ENCODE assay signal across 9 mouse cellular contexts in genomic region chr7:83914566-83914965, GRCm38 (mm10). TPM values are rescaled to one million over a fixed set of nuclear protein-coding genes. Genes with fewer than 3 reads are reported as not detected.
DNase-seq lines count a peak whose midpoint lies in the region; ATAC-seq and TF ChIP-seq lines count a peak whose summit lies in the region.
"Had no signal": no experiment of that assay in that cellular context is flagged by ENCODE, and none has a peak within 500 bp of the region (broad histone marks: within the 10 kb centered on the region; RNA-seq: fewer than 3 reads in every experiment).

No protein-coding gene starts in this region.

- no peak overlapping the region for H3K4me3 ChIP-seq in kidney, embryonic 15.5 days (replicated peaks)
- no peak overlapping the region for H3K4me3 ChIP-seq in liver, embryonic 11.5 days (ENCODE audit: low read depth, low read length)
- H3K4me3 ChIP-seq in neural tube, embryonic 12.5 days, result no peak overlapping the region
- H3K4me3 ChIP-seq in stomach, postnatal 0 days (ENCODE audit: low read depth, low read length), result no peak overlapping the region
- H3K4me3 ChIP-seq: embryonic facial prominence, embryonic 15.5 days had no signal

- H3K36me3 ChIP-seq in kidney, embryonic 15.5 days, result no peaks in the 10 kb centered on the region
- no peaks in the 10 kb centered on the region for H3K36me3 ChIP-seq in liver, embryonic 11.5 days (ENCODE audit: control insufficient read depth, insufficient read depth, low read length)
- no peaks in the 10 kb centered on the region for H3K36me3 ChIP-seq in neural tube, embryonic 12.5 days
- H3K36me3 ChIP-seq in stomach, postnatal 0 days (ENCODE audit: control insufficient read depth, insufficient read depth, low read length), result no peaks in the 10 kb centered on the region
- H3K36me3 ChIP-seq: embryonic facial prominence, embryonic 15.5 days had no signal

- no peaks in the 10 kb centered on the region for H3K27me3 ChIP-seq in kidney, embryonic 15.5 days
- no peaks in the 10 kb centered on the region for H3K27me3 ChIP-seq in liver, embryonic 11.5 days (replicated peaks; ENCODE audit: control insufficient read depth, insufficient read depth, low read length)
- H3K27me3 ChIP-seq in neural tube, embryonic 12.5 days (replicated peaks), result no peaks in the 10 kb centered on the region
- H3K27me3 ChIP-seq in stomach, postnatal 0 days (ENCODE audit: control insufficient read depth, insufficient read depth, low read length), result no peaks in the 10 kb centered on the region
- H3K27me3 ChIP-seq: embryonic facial prominence, embryonic 15.5 days had no signal

- no peak overlapping the region for H3K4me2 ChIP-seq in kidney, embryonic 15.5 days
- H3K4me2 ChIP-seq in liver, embryonic 11.5 days, result no peak overlapping the region
- H3K4me2 ChIP-seq in neural tube, embryonic 12.5 days (replicated peaks), result no peak overlapping the region
- H3K4me2 ChIP-seq in stomach, postnatal 0 days (replicated peaks; ENCODE audit: low read depth), result no peak overlapping the region
- H3K4me2 ChIP-seq: embryonic facial prominence, embryonic 15.5 days had no signal

- no peak for ATAC-seq in kidney, embryonic 15.5 days (replicated peaks; ENCODE audit: low FRiP score)
- ATAC-seq in liver, embryonic 11.5 days (replicated peaks; ENCODE audit: low FRiP score), result no peak
- ATAC-seq in neural tube, embryonic 12.5 days (ENCODE audit: low FRiP score, low read depth), result 0 out of 2 replicates have a peak, but pooled peaks have one; percentile 21
- ATAC-seq in stomach, postnatal 0 days (ENCODE audit: low FRiP score, low TSS enrichment), result 0 out of 2 replicates have a peak, but pooled peaks have one; percentile 24

- no peak for TF ChIP-seq EP300 in stomach, postnatal 0 days (optimal IDR thresholded peaks at IDR 0.05)

- WGBS in kidney, embryonic 15.5 days, result 3% methylated on average over 3 of the region's 3 CpGs
- 0% methylated on average over 3 of the region's 3 CpGs for WGBS in liver, embryonic 11.5 days
- WGBS in neural tube, embryonic 12.5 days, result 3% methylated on average over 3 of the region's 3 CpGs
- 0% methylated on average over 3 of the region's 3 CpGs for WGBS in stomach, postnatal 0 days

- no peak overlapping the region for H3K9ac ChIP-seq in kidney, embryonic 15.5 days
- no peak overlapping the region for H3K9ac ChIP-seq in liver, embryonic 11.5 days (ENCODE audit: low read depth, low read length)
- no peak overlapping the region for H3K9ac ChIP-seq in neural tube, embryonic 12.5 days
- no peak overlapping the region for H3K9ac ChIP-seq in stomach, postnatal 0 days (ENCODE audit: low read length)
- H3K9ac ChIP-seq: embryonic facial prominence, embryonic 15.5 days had no signal

- peak; percentile 81 for DNase-seq in kidney, adult 18-20 months
- peak; percentile 92 for DNase-seq in cerebellum, adult 8-10 months
- peak; percentile 50 to 87 for DNase-seq in frontal cortex, postnatal 10 days (ENCODE audit: low spot score in 2 of 2)
- DNase-seq in kidney, adult 9 months, result peak; percentile 85
- DNase-seq in liver, embryonic 11.5 days (ENCODE audit: low spot score), result peak; percentile 69
- DNase-seq in stomach, postnatal 0 days (ENCODE audit: low spot score), result peak; percentile 86

- H3K9me3 ChIP-seq in kidney, embryonic 15.5 days (replicated peaks), result no peaks in the 10 kb centered on the region
- no peaks in the 10 kb centered on the region for H3K9me3 ChIP-seq in liver, embryonic 11.5 days (ENCODE audit: control insufficient read depth, low read length)
- H3K9me3 ChIP-seq in neural tube, embryonic 12.5 days, result no peaks in the 10 kb centered on the region
- no peaks in the 10 kb centered on the region for H3K9me3 ChIP-seq in stomach, postnatal 0 days (ENCODE audit: control insufficient read depth, low read length)
- H3K9me3 ChIP-seq: embryonic facial prominence, embryonic 15.5 days had no signal

- H3K4me1 ChIP-seq in kidney, embryonic 15.5 days, result no peaks in the 10 kb centered on the region
- H3K4me1 ChIP-seq in liver, embryonic 11.5 days (replicated peaks; ENCODE audit: control insufficient read depth, insufficient read depth, low read length), result no peaks in the 10 kb centered on the region
- H3K4me1 ChIP-seq in neural tube, embryonic 12.5 days, result no peaks in the 10 kb centered on the region
- no peaks in the 10 kb centered on the region for H3K4me1 ChIP-seq in stomach, postnatal 0 days (replicated peaks; ENCODE audit: control insufficient read depth, insufficient read depth)
- H3K4me1 ChIP-seq: embryonic facial prominence, embryonic 15.5 days had no signal

- TF ChIP-seq CTCF in stomach, postnatal 0 days (IDR thresholded peaks at IDR 0.05; ENCODE audit: low read depth), result peak; percentile 92

- no peak overlapping the region for H3K27ac ChIP-seq in kidney, embryonic 15.5 days
- no peak overlapping the region for H3K27ac ChIP-seq in liver, embryonic 11.5 days (ENCODE audit: low read depth, low read length)
- no peak overlapping the region for H3K27ac ChIP-seq in neural tube, embryonic 12.5 days
- H3K27ac ChIP-seq in stomach, postnatal 0 days (replicated peaks), result no peak overlapping the region
- H3K27ac ChIP-seq: embryonic facial prominence, embryonic 15.5 days had no signal

RNA-seq across cellular contexts. Expression of gene Mesd, which starts 30.3 kb away (rescaled TPM):
- polyA plus RNA-seq in kidney, embryonic 15.5 days (2015; fragmentation: Nextera tagmentation; extraction: Ambion mirVana), result 115 and 119 TPM in 2 replicates
- polyA plus RNA-seq in liver, embryonic 11.5 days (2014; fragmentation: Nextera tagmentation; extraction: Ambion mirVana), result 92.6 and 93.0 TPM in 2 replicates
- polyA plus RNA-seq in neural tube, embryonic 12.5 days (2016; fragmentation: Nextera tagmentation; extraction: Ambion mirVana), result 79.3 and 83.5 TPM in 2 replicates
- 54.7 and 62.9 TPM in 2 replicates for polyA plus RNA-seq in stomach, postnatal 0 days (2015; fragmentation: Nextera tagmentation; extraction: Ambion mirVana)

RNA-seq across cellular contexts. Expression of gene Tlnrd1, which starts 30.5 kb away (rescaled TPM):
- polyA plus RNA-seq in kidney, embryonic 15.5 days (2015; fragmentation: Nextera tagmentation; extraction: Ambion mirVana), result 10.4 and 11.0 TPM in 2 replicates
- 16.4 and 17.4 TPM in 2 replicates for polyA plus RNA-seq in liver, embryonic 11.5 days (2014; fragmentation: Nextera tagmentation; extraction: Ambion mirVana)
- 21.2 and 23.3 TPM in 2 replicates for polyA plus RNA-seq in neural tube, embryonic 12.5 days (2016; fragmentation: Nextera tagmentation; extraction: Ambion mirVana)
- polyA plus RNA-seq in stomach, postnatal 0 days (2015; fragmentation: Nextera tagmentation; extraction: Ambion mirVana), result 8.5 and 10.8 TPM in 2 replicates

Comparison
In these comparisons a context has a peak if more than half of its experiments do, and no peak if none do; other contexts are left out.
1. ATAC-seq: peak in neural tube, embryonic 12.5 days (single experiment) and stomach, postnatal 0 days (single experiment); none in kidney, embryonic 15.5 days (single experiment) and liver, embryonic 11.5 days (single experiment).
2. Peak in every context shown above with its lines, with median percentiles within 50 percentile points of each other: DNase-seq.